Mouse (Mus musculus) liver, adult 2 months (tissue): ENCODE results near the gene Senp6. TPM values are rescaled to one million over a fixed set of nuclear protein-coding genes. Genes with fewer than 3 reads are reported as not detected.

Source experiments
- DNase-seq: peaks from one replicate; pipeline ENCODE4 v3.0.0-alpha.2; 2011; ENCODE audit warnings: low read depth, low spot score; ENCODE audit errors: extremely low read depth
- H3K27ac ChIP-seq: fragments of 200-500 bp; replicated peaks from 2 replicates; pipeline ENCODE4 v1.5.1; 2012; ENCODE audit warnings: low read depth, mild to moderate bottlenecking, control low read depth, inconsistent platforms, low read length; ENCODE audit not compliant: insufficient read depth
- H3K27me3 ChIP-seq: fragments of 200-500 bp; 2 replicates; pipeline ENCODE4 v1.6.1; 2012; ENCODE audit warnings: mild to moderate bottlenecking, moderate library complexity, low read length, inconsistent platforms; ENCODE audit not compliant: control insufficient read depth, insufficient read depth
- H3K36me3 ChIP-seq: fragments of 200-500 bp; 2 replicates; pipeline ENCODE4 v1.6.1; 2012; ENCODE audit warnings: low read length, inconsistent platforms; ENCODE audit not compliant: control insufficient read depth, insufficient read depth
- H3K4me1 ChIP-seq: fragments of 200-500 bp; 2 replicates; pipeline ENCODE4 v1.6.1; 2011; ENCODE audit warnings: low read length; ENCODE audit not compliant: control insufficient read depth, insufficient read depth
- H3K4me3 ChIP-seq: fragments of 200-500 bp; 2 replicates; pipeline ENCODE4 v1.5.1; 2011; ENCODE audit warnings: low read depth, mild to moderate bottlenecking, control low read depth, low read length, moderate library complexity; ENCODE audit not compliant: insufficient read depth
- H3K79me2 ChIP-seq: fragments of 200-500 bp; 2 replicates; pipeline ENCODE4 v1.6.1; 2012; ENCODE audit warnings: inconsistent platforms, mild to moderate bottlenecking, low read length, moderate library complexity; ENCODE audit not compliant: control insufficient read depth, insufficient read depth
- H3K9ac ChIP-seq: fragments of 200-500 bp; 2 replicates; pipeline ENCODE4 v1.6.1; 2012; ENCODE audit warnings: low read depth, mild to moderate bottlenecking, control low read depth, inconsistent platforms, low read length
- CTCF ChIP-seq: fragments of 200-500 bp; IDR thresholded peaks from 2 replicates; pipeline ENCODE4 v1.5.1; 2011; ENCODE audit warnings: low read depth, low read length, control low read depth
- POLR2A ChIP-seq: fragments of 200-500 bp; IDR thresholded peaks from 2 replicates; pipeline ENCODE4 v1.6.1; 2011; ENCODE audit warnings: low read length, control low read depth; ENCODE audit not compliant: insufficient read depth; ENCODE audit errors: extremely low read depth
- whole genome bisulfite sequencing: fragments of 180-500 bp; shearing (Covaris S2); methylation state at CpG from one replicate; pipeline ENCODE4 v1.1.7; 2018; 5-methylcytosine and 5-hydroxymethylcytosine counted together
- polyA plus RNA-seq: library from polyadenylated mRNA; depleted of rRNA; stranded (reverse); fragments of >200 nt; gene quantifications from 2 replicates; pipeline ENCODE4 v1.2.3, GENCODE M21; 2012; rRNA removed
- total RNA-seq: library from RNA; depleted of rRNA; stranded (reverse); fragments of >200 nt; gene quantifications from 2 replicates; pipeline ENCODE4 v1.2.3, GENCODE M21; 2014; rRNA removed

The Senp6 gene
- total and polyA plus RNA-seq, 2 experiments: 7.8 to 44.8 TPM

DNA sequence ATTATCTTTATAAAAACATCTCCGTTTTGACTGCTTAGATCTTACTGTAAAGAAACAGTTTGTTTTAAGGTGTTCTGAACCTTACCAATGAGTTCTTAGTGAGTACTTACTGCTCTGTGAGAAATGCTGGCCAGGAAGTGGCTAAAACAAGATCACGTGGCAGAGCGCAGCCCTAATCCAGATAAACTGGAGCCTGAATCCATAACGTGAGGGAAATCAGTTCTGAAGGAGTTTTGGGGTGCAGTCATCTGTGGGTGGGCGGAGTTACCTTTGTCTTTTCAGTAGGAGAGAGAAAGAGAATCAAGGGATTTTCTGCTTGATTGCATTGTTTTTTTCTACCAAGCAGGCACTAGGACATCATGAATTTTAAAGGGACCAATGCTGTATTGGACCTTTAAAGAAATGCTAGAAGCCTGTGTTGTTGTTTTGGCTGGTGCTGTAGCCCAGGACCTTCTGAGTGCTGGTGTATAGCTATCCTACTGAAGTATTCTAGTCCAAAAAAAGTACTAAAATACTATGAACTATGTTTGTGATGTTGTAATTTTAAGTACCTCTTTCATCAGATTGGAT, 121.7 kb downstream of the Senp6 start:
- Histone ChIP-seq H3K27me3 (no peaks in the 10 kb centered on the region), H3K9ac (no peak overlapping the region), H3K4me3 (no peak overlapping the region), H3K4me1 (peaks cover 3% of the 10 kb centered on the region), H3K36me3 (no peaks in the 10 kb centered on the region), H3K79me2 (peaks cover 30% of the 10 kb centered on the region; the same call in 1 of the 2 replicates), H3K27ac (no peak overlapping the region)
- DNase-seq: no peak
- no peak for TF ChIP-seq POLR2A
- TF ChIP-seq CTCF: no peak
- 79% methylated on average over 5 of the region's 5 CpGs for WGBS

GRCm38 (mm10) chr9:80191240-80191639, 124.5 kb downstream of the Senp6 start:
- no peaks in the 10 kb centered on the region for H3K36me3 ChIP-seq
- no peak for DNase-seq

DNA sequence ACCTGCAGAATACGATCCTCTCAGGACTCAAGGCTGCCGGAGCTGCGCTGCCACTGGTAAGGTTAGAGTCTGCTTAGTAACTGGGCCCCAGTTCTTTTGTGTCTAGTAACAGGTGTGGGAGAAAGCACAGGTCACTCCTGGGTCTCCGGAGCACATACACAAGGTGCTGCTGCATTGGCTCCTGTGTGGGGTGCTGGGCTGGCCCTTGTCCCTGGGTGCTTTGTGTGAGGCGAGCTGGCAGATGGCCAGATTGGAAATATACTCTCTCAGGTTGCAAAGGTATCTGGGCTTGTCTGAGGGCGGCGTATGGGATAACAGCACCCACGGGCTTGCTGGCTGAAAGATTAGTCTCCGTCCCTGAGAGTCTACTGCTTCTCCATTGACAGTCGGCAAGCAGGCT, 125.6 kb downstream of the Senp6 start:
- no peak overlapping the region for H3K27ac ChIP-seq
- DNase-seq: no peak
- H3K9ac ChIP-seq: no peak overlapping the region
- H3K4me1 ChIP-seq: peaks cover 3% of the 10 kb centered on the region
- H3K36me3 ChIP-seq: no peaks in the 10 kb centered on the region
- peaks cover 41% of the 10 kb centered on the region; the same call in 1 of the 2 replicates for H3K79me2 ChIP-seq
- no peaks in the 10 kb centered on the region for H3K27me3 ChIP-seq
- WGBS: 77% methylated on average over 10 of the region's 10 CpGs
- no peak overlapping the region for H3K4me3 ChIP-seq
- no peak for TF ChIP-seq CTCF
- no peak for TF ChIP-seq POLR2A

More at GRCm38 (mm10) chr9:80191240-80191639, 124.5 kb downstream of the Senp6 start:
- no peak overlapping the region for H3K9ac ChIP-seq
- H3K27me3 ChIP-seq: no peaks in the 10 kb centered on the region
- peaks cover 3% of the 10 kb centered on the region for H3K4me1 ChIP-seq
- TF ChIP-seq CTCF (no peak), POLR2A (no peak)
- peaks cover 39% of the 10 kb centered on the region; the same call in 1 of the 2 replicates for H3K79me2 ChIP-seq
- no peak overlapping the region for H3K4me3 ChIP-seq
- no peak overlapping the region for H3K27ac ChIP-seq
- WGBS: 93% methylated on average over 6 of the region's 6 CpGs

DNA sequence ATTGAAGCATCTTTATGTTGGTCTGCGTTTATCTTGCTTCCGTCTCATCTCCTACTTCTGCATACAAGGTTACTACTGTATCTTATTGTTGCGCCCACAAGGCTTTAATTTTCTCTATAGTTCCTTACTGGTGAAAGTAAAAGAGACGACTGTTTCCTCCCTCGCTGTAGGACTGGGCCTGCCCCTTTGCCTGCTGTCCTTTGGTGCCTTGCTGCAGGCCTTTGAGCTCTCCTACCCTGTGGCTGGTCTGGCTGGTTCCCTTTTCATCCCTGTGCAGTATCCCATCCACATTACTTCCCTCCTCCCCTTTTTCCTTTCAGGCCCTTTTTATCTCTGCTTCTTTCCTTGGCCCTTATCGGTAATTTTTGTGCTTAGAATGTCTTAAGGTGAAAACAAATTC, 127.7 kb downstream of the Senp6 start:
- Histone ChIP-seq H3K79me2 (peaks cover 35% of the 10 kb centered on the region; the same call in 1 of the 2 replicates), H3K27ac (no peak overlapping the region), H3K9ac (no peak overlapping the region), H3K4me1 (no peaks in the 10 kb centered on the region), H3K4me3 (no peak overlapping the region), H3K27me3 (no peaks in the 10 kb centered on the region), H3K36me3 (no peaks in the 10 kb centered on the region)
- DNase-seq: no peak
- TF ChIP-seq POLR2A (no peak), CTCF (no peak)
- WGBS: 83% methylated on average over 6 of the region's 6 CpGs

Other genes starting within 250 kb of the Senp6 start
- gene Filip1, start 54.1 kb upstream of the Senp6 start, total RNA-seq: 0.47 and 1.2 TPM in 2 replicates
- 0.10 and 0.15 TPM in 2 replicates for gene Filip1, start 54.1 kb upstream of the Senp6 start, polyA plus RNA-seq
- 31.0 and 31.7 TPM in 2 replicates for gene Myo6, start 98.1 kb downstream of the Senp6 start, total RNA-seq
- 8.2 and 12.4 TPM in 2 replicates for gene Myo6, start 98.1 kb downstream of the Senp6 start, polyA plus RNA-seq